Mouse (Mus musculus): Measurements from ENCODE around the gene Spocd1. TPM values are rescaled to one million over a fixed set of nuclear protein-coding genes. Genes with fewer than 3 reads are reported as not detected.
A peak's percentile ranks its signal among the peaks of the same experiment; 100 is the strongest.

The Spocd1 gene
- total RNA-seq, 4 experiments from 2014 or later: 0.26 to 0.94 (median 0.68) TPM

GRCm38 (mm10) chr4:130002157-130002556, 73.1 kb downstream of the Spocd1 start:
- DNase-seq (ENCODE audit: low spot score in 2 of 2): peak in 1 of 2 experiments; percentile 70

- DNase-seq (ENCODE audit: low spot score in 2 of 2): no peak
These were observed 76.5 kb downstream of the Spocd1 start for GRCm38 (mm10) chr4:130005593-130005992.

GRCm38 (mm10) chr4:130006533-130006932, 77.5 kb downstream of the Spocd1 start:
- no peak for DNase-seq (ENCODE audit: low spot score in 2 of 2)

Other genes with a start within 250 kb of the Spocd1 start
- 10 to 100 TPM; 11.5 to 13.4 (median 12.7) TPM for gene Tmem39b, start 232.4 kb upstream of the Spocd1 start, total RNA-seq (2022)
- 10 to 100 TPM; 89.9 to 93.5 (median 91.2) TPM for gene Khdrbs1, start 186.9 kb upstream of the Spocd1 start, total RNA-seq (2022)
- gene Ptp4a2, start 118.0 kb upstream of the Spocd1 start, total RNA-seq (2022): 100 to 1,000 TPM; 128 to 154 (median 142) TPM
- gene Adgrb2, start 55.6 kb downstream of the Spocd1 start, total RNA-seq (2022): 100 to 1,000 TPM; 349 to 362 (median 356) TPM
- gene Col16a1, start 118.6 kb downstream of the Spocd1 start, total RNA-seq (2022): 10 to 100 TPM; 14.6 to 26.0 (median 18.3) TPM
- 10 to 100 TPM; 72.9 to 80.6 (median 76.1) TPM for gene Pef1, start 173.3 kb downstream of the Spocd1 start, total RNA-seq (2022)
- gene Hcrtr1, start 210.1 kb downstream of the Spocd1 start, total RNA-seq (2022): 1 to 10 TPM; 1.4 to 2.0 (median 1.9) TPM
- 10 to 100 TPM in 1 of 4 experiments, 1 to 10 TPM in 3; 7.7 to 10.5 (median 9.0) TPM for gene Tinagl1, start 245.9 kb downstream of the Spocd1 start, total RNA-seq (2022)